ENCODE assay signal across 10 mouse cellular contexts in the genomic region with DNA sequence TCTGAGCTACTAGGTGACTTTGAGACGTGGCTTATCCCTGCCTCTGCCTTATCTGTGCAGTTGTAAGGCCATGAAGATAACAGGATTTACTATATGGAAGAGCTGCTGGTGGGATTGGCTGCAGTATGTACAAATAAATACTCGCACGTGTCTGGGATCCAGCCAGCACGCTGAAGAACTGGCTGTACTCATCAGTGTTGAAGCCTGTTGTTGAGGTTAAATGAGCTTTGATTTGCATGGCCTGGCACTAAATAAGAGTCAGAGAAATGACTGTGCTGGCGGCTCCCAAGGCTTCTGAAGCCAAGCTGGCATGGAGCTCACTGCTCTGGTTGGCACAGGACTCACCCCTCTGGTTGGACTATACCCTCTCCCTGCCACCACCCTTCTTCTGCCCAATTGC. TPM values are rescaled to one million over a fixed set of nuclear protein-coding genes. Genes with fewer than 3 reads are reported as not detected.
DNase-seq lines count a peak whose midpoint lies in the region; ATAC-seq and TF ChIP-seq lines count a peak whose summit lies in the region.
"Had no signal": no experiment of that assay in that cellular context is flagged by ENCODE, and none has a peak within 500 bp of the region (broad histone marks: within the 10 kb centered on the region; RNA-seq: fewer than 3 reads in every experiment).

No protein-coding gene starts in this region.

- no peak overlapping the region for H3K4me2 ChIP-seq in midbrain, embryonic 16.5 days (ENCODE audit: low read length)

- no peak for ATAC-seq in cerebellum, adult (ENCODE audit: insufficient number of reproducible peaks, low FRiP score, low TSS enrichment)
- no peak for ATAC-seq in midbrain, embryonic 16.5 days

- no peak for TF ChIP-seq POLR2A in kidney, adult 2 months (IDR thresholded peaks at IDR 0.05; ENCODE audit: low read depth, low read length)

- peak overlapping the region; percentile 37; the same call in 1 of the 2 replicates for H3K27ac ChIP-seq in kidney, adult 2 months (ENCODE audit: insufficient read depth, low read depth, low read length)
- no peak overlapping the region for H3K27ac ChIP-seq in midbrain, embryonic 16.5 days (ENCODE audit: low read length)
- H3K27ac ChIP-seq: macrophage had no signal

- no peaks in the 10 kb centered on the region for H3K36me3 ChIP-seq in kidney, adult 2 months (ENCODE audit: control insufficient read depth, insufficient read depth, low read length)
- no peaks in the 10 kb centered on the region for H3K36me3 ChIP-seq in midbrain, embryonic 16.5 days (ENCODE audit: control insufficient read depth, insufficient read depth, low read length)

- H3K9ac ChIP-seq in midbrain, embryonic 16.5 days (ENCODE audit: low read depth, low read length), result no peak overlapping the region

- H3K27me3 ChIP-seq in kidney, adult 2 months (replicated peaks; ENCODE audit: control insufficient read depth, insufficient read depth, low read length), result no peaks in the 10 kb centered on the region
- H3K27me3 ChIP-seq in midbrain, embryonic 16.5 days (ENCODE audit: control insufficient read depth, insufficient read depth, low read depth, low read length), result no peaks in the 10 kb centered on the region

- H3K9me3 ChIP-seq in midbrain, embryonic 16.5 days (replicated peaks; ENCODE audit: control insufficient read depth, low read length, poor library complexity, severe bottlenecking), result no peaks in the 10 kb centered on the region

- WGBS in kidney, adult 2 months, result 41% methylated on average over 5 of the region's 5 CpGs
- WGBS in midbrain, embryonic 16.5 days, result 77% methylated on average over 5 of the region's 5 CpGs

- peak; percentile 2 for DNase-seq in cerebellum, adult 11 months
- peak; percentile 95 for DNase-seq in kidney, adult 2 months
- DNase-seq in kidney, postnatal 4 days, result no peak
- DNase-seq in NIH3T3 (ENCODE audit: low read depth), result peak; percentile 2
- DNase-seq in kidney, postnatal 10 days, result peak; percentile 27
- no peak for DNase-seq in spleen, postnatal 36 days (ENCODE audit: low spot score in 2 of 2)

- no peak for TF ChIP-seq CTCF in kidney, adult 2 months (conservative IDR thresholded peaks at IDR 0.05; ENCODE audit: insufficient read depth, insufficient read length, low read depth, low read length)

- peaks cover 11% of the 10 kb centered on the region; the same call in 1 of the 2 replicates for H3K4me1 ChIP-seq in kidney, adult 2 months (ENCODE audit: control insufficient read depth, insufficient read depth, low read length)
- H3K4me1 ChIP-seq in midbrain, embryonic 16.5 days (ENCODE audit: control insufficient read depth, insufficient read depth, low read length), result 0 out of 2 replicates have a peak, but pooled peaks cover 2% of the 10 kb centered on the region

- H3K4me3 ChIP-seq in kidney, adult 2 months (ENCODE audit: insufficient read depth, low read depth, low read length), result no peak overlapping the region
- no peak overlapping the region for H3K4me3 ChIP-seq in midbrain, embryonic 16.5 days (ENCODE audit: low read depth, low read length)

RNA-seq across cellular contexts. Expression of gene Cyp2g1, which starts 25.5 kb away (rescaled TPM):
- not detected in 2 replicates for polyA plus RNA-seq in kidney, adult 2 months (2012; rRNA removed)
- polyA plus RNA-seq in midbrain, embryonic 16.5 days (2015; fragmentation: Nextera tagmentation; extraction: Ambion mirVana), result not detected in 2 replicates
- polyA plus RNA-seq: macrophage; neural tube, embryonic 11.5 days had no signal

RNA-seq across cellular contexts. Expression of gene Cyp2b19, which starts 26.2 kb away (rescaled TPM):
- not detected in 2 replicates for polyA plus RNA-seq in kidney, adult 2 months (2012; rRNA removed)
- polyA plus RNA-seq in midbrain, embryonic 16.5 days (2015; fragmentation: Nextera tagmentation; extraction: Ambion mirVana), result 0.93 and 1.0 TPM in 2 replicates
- polyA plus RNA-seq: macrophage; neural tube, embryonic 11.5 days had no signal

RNA-seq across cellular contexts. Expression of gene Cyp2a5, which starts 51.9 kb away (rescaled TPM):
- 67.1 and 70.8 TPM in 2 replicates for polyA plus RNA-seq in kidney, adult 2 months (2012; rRNA removed)
- 0.88 and 1.0 TPM in 2 replicates for polyA plus RNA-seq in midbrain, embryonic 16.5 days (2015; fragmentation: Nextera tagmentation; extraction: Ambion mirVana)
- polyA plus RNA-seq: macrophage; neural tube, embryonic 11.5 days had no signal

Comparison
In these comparisons a context has a peak if more than half of its experiments do, and no peak if none do; other contexts are left out.
1. DNase-seq: peak in cerebellum, adult 11 months (single experiment), kidney, adult 2 months (single experiment), NIH3T3 (single experiment) and kidney, postnatal 10 days (single experiment); none in kidney, postnatal 4 days (0 of 2) and spleen, postnatal 36 days (0 of 2).
2. RNA of gene Cyp2a5, which starts 51.9 kb away (polyA plus RNA-seq): 67.1 to 70.8 TPM in kidney, adult 2 months; 0.88 to 1.0 TPM in midbrain, embryonic 16.5 days; every median in the first group is over 10 times any median in the second.